Mouse (Mus musculus) myocyte (in vitro differentiated cells): ENCODE data around the gene Efcab9. TPM values are rescaled to one million over a fixed set of nuclear protein-coding genes. Genes with fewer than 3 reads are reported as not detected.

ENCODE experiments used
- H3K27me3 ChIP-seq: one replicate; pipeline ENCODE4 v1.6.1; 2011; ENCODE audit not compliant: control insufficient read depth, insufficient read depth, insufficient read length
- H3K36me3 ChIP-seq: one replicate; pipeline ENCODE4 v1.6.1; 2011; ENCODE audit not compliant: control insufficient read depth, insufficient read depth
- H3K4me2 ChIP-seq: one replicate; pipeline ENCODE4 v1.6.1; 2011; ENCODE audit warnings: low read depth, control low read depth
- H3K4me3 ChIP-seq: one replicate; pipeline ENCODE4 v1.5.1; 2011; ENCODE audit warnings: mild to moderate bottlenecking, control low read depth, moderate library complexity
- H3K79me2 ChIP-seq: one replicate; pipeline ENCODE4 v1.6.1; 2011; ENCODE audit not compliant: control insufficient read depth, insufficient read depth
- H3ac ChIP-seq: one replicate; pipeline ENCODE4 v1.6.1; 2011; ENCODE audit not compliant: control insufficient read depth, insufficient read length
- CEBPB ChIP-seq: IDR thresholded peaks from 2 replicates; pipeline ENCODE4 v1.6.1; 2011; ENCODE audit warnings: mild to moderate bottlenecking, moderate library complexity; ENCODE audit not compliant: poor library complexity, insufficient read depth, severe bottlenecking
- E2F4 ChIP-seq: IDR thresholded peaks from one replicate; pipeline ENCODE4 v1.6.1; 2011; ENCODE audit warnings: mild to moderate bottlenecking, control low read depth, moderate library complexity; ENCODE audit not compliant: insufficient read depth
- MAX ChIP-seq: IDR thresholded peaks from one replicate; pipeline ENCODE4 v1.6.1; 2011; ENCODE audit warnings: low read depth, mild to moderate bottlenecking, control low read depth
- MYOD1 ChIP-seq, 3 experiments: IDR thresholded peaks; one replicate each; pipeline ENCODE4 v1.6.1; 2011; ENCODE audit warnings: control low read depth in 2 of 3, low read depth in 2 of 3, mild to moderate bottlenecking in 2 of 3, moderate library complexity in 1 of 3; ENCODE audit not compliant: insufficient read length in 2 of 3, control insufficient read depth in 1 of 3
- MYOG ChIP-seq, 3 experiments: IDR thresholded peaks; one replicate each; pipeline ENCODE4 v1.6.1; 2011; ENCODE audit warnings: control low read depth in 2 of 3, low read depth in 2 of 3, mild to moderate bottlenecking in 2 of 3; ENCODE audit not compliant: insufficient read length in 2 of 3, control insufficient read depth in 1 of 3, insufficient read depth in 1 of 3
- POLR2A ChIP-seq: IDR thresholded peaks from one replicate; pipeline ENCODE4 v1.6.1; 2011; ENCODE audit warnings: low read depth, mild to moderate bottlenecking, control low read depth, moderate library complexity; ENCODE audit not compliant: insufficient read length
- POLR2AphosphoS2 ChIP-seq: IDR thresholded peaks from one replicate; pipeline ENCODE4 v1.6.1; 2011; ENCODE audit warnings: low read depth, control low read depth; ENCODE audit not compliant: insufficient read length
- REST ChIP-seq: IDR thresholded peaks from one replicate; pipeline ENCODE4 v1.6.1; 2011; ENCODE audit warnings: mild to moderate bottlenecking, control low read depth, moderate library complexity; ENCODE audit not compliant: insufficient read depth, insufficient read length
- SRF ChIP-seq: IDR thresholded peaks from one replicate; pipeline ENCODE4 v1.6.1; 2011; ENCODE audit warnings: low read depth; ENCODE audit not compliant: control insufficient read depth, insufficient read length
- TCF12 ChIP-seq: IDR thresholded peaks from one replicate; pipeline ENCODE4 v1.6.1; 2011; ENCODE audit warnings: mild to moderate bottlenecking, control low read depth; ENCODE audit not compliant: poor library complexity, insufficient read depth, severe bottlenecking
- TCF3 ChIP-seq: IDR thresholded peaks from one replicate; pipeline ENCODE4 v1.6.1; 2011; ENCODE audit warnings: low read depth, control low read depth; ENCODE audit not compliant: insufficient read length
- USF1 ChIP-seq: IDR thresholded peaks from one replicate; pipeline ENCODE4 v1.6.1; 2011; ENCODE audit warnings: low read depth, mild to moderate bottlenecking, control low read depth, moderate library complexity
- polyA plus RNA-seq: library from polyadenylated mRNA; unstranded; fragments of >200 nt; fragmentation: generic; extraction: Trizol; gene quantifications from one replicate; pipeline ENCODE4 v1.2.1, GENCODE M21; 2012; ENCODE audit warnings: missing spikeins

The Efcab9 gene
- polyA plus RNA-seq, 1 experiment, result 0.08 TPM

DNA sequence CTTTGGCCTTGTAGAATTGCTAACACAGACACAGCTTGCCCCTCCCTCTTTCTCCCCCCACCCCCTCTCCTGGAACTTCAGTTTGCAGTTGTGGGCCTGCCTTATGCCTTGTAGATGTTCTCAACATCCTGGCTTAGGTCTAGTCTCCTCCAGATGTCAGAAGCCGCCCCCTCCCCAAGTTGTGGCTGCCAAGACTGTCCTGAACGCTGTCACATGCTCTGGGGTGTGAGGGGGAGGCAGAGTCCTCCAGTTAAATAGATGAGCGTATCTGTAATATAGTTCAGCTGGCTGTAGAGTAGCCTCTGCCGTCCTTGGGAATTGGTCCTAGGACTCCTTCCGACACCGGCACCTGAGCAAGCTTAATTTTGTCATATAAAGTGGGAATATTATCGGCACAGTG lies 7.8 kb upstream of the Efcab9 start:
- no peak overlapping the region for H3K4me2 ChIP-seq
- peaks cover 66% of the 10 kb centered on the region for H3K79me2 ChIP-seq
- no peaks in the 10 kb centered on the region for H3K27me3 ChIP-seq
- H3ac ChIP-seq, result no peak overlapping the region
- TF ChIP-seq MYOG (IDR thresholded peaks at IDR 0.05; ENCODE audit: control insufficient read depth in 1 of 3, insufficient read depth in 1 of 3, insufficient read length in 2 of 3, low read depth in 2 of 3), result no peak
- TF ChIP-seq TCF12, result no peak
- TF ChIP-seq POLR2AphosphoS2, result no peak
- no peak for TF ChIP-seq SRF
- H3K4me3 ChIP-seq, result no peak overlapping the region
- no peaks in the 10 kb centered on the region for H3K36me3 ChIP-seq

DNA sequence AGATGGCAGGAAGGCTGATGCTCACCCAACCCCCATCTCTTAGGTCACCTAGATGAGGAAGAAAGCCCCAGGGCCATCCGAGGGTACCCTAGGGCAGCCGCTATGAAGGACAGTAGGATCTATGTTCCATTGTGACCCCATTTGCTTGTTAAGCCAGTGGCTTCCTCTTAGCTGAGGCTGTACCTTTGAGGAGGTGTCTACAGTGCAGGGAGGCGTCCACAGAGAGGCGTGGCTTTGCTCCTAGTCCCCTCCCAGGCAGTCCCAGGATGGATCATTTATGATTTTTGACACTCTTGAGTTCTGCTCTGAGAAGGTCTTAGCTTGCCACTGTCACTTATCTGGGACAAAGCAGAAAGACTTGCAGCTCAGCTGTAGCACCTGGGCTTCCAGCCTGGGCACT lies 7.0 kb upstream of the Efcab9 start:
- Histone ChIP-seq H3ac (no peak overlapping the region), H3K4me3 (no peak overlapping the region), H3K4me2 (no peak overlapping the region), H3K36me3 (no peaks in the 10 kb centered on the region), H3K79me2 (peaks cover 74% of the 10 kb centered on the region), H3K27me3 (no peaks in the 10 kb centered on the region)
- TF ChIP-seq USF1 (no peak), REST (no peak), TCF12 (no peak), SRF (no peak), CEBPB (no peak), E2F4 (no peak), TCF3 (no peak), MYOD1 (IDR thresholded peaks at IDR 0.05; ENCODE audit: control insufficient read depth in 1 of 3, insufficient read length in 2 of 3, low read depth in 2 of 3) (no peak), MYOG (IDR thresholded peaks at IDR 0.05; ENCODE audit: control insufficient read depth in 1 of 3, insufficient read depth in 1 of 3, insufficient read length in 2 of 3, low read depth in 2 of 3) (no peak), POLR2AphosphoS2 (no peak), POLR2A (no peak)

DNA sequence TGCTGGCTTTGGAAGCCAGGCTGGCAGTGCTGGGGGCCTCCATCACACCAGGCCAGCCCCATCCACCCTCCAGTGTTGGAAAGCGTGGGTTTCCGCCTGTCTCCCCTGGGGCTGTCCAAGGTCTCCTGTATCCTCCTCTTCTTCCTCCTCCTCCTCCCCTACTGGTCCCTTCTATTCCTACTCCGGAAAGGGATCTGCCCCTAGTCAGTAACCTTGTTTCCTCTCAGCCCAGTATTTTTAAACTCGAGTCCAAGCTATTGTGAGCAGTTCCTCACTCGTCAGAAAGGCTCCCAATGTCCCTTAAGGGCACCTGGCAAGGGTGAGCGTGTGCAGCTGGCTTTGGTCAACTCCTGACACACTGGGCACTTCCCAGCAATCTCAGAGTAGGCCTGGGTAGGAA lies 6.6 kb upstream of the Efcab9 start:
- H3K27me3 ChIP-seq, result no peaks in the 10 kb centered on the region
- no peaks in the 10 kb centered on the region for H3K36me3 ChIP-seq
- H3K79me2 ChIP-seq, result peaks cover 72% of the 10 kb centered on the region
- H3ac ChIP-seq, result no peak overlapping the region
- H3K4me3 ChIP-seq, result no peak overlapping the region
- no peak overlapping the region for H3K4me2 ChIP-seq
- TF ChIP-seq MYOD1 (IDR thresholded peaks at IDR 0.05; ENCODE audit: control insufficient read depth in 1 of 3, insufficient read length in 2 of 3, low read depth in 2 of 3) (peak in 1 of 3 experiments; percentile 39), REST (no peak), POLR2A (no peak), POLR2AphosphoS2 (no peak), SRF (no peak), E2F4 (no peak), MYOG (IDR thresholded peaks at IDR 0.05; ENCODE audit: control insufficient read depth in 1 of 3, insufficient read depth in 1 of 3, insufficient read length in 2 of 3, low read depth in 2 of 3) (peak in 1 of 3 experiments; percentile 43), MAX (no peak), USF1 (no peak), CEBPB (no peak), TCF3 (no peak), TCF12 (no peak)

DNA sequence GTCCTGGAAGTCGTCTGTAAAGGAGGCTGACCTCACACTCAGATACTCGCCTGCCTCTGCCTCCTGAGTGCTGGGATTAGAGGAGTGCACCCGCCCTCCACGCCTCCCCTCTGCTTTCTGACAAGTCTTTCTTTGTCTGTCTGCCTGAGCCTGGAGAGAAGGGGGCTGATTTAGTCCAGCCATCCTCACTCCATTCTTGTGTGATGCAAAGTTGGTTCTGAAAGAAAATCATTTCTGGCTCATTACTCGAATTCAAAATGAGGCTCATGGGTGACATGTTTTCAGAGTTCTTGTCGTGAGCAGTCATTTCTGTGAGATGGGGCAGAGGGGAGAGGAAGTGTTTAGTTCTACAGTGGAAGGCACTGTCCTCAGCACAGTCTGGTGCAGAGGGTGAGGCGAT lies 5.1 kb upstream of the Efcab9 start:
- no peak overlapping the region for H3K4me2 ChIP-seq
- H3ac ChIP-seq, result no peak overlapping the region
- no peaks in the 10 kb centered on the region for H3K27me3 ChIP-seq
- no peak overlapping the region for H3K4me3 ChIP-seq
- H3K79me2 ChIP-seq, result peaks cover 59% of the 10 kb centered on the region
- no peaks in the 10 kb centered on the region for H3K36me3 ChIP-seq
- TF ChIP-seq MYOD1 (IDR thresholded peaks at IDR 0.05; ENCODE audit: control insufficient read depth in 1 of 3, insufficient read length in 2 of 3, low read depth in 2 of 3) (no peak), POLR2AphosphoS2 (no peak), MYOG (IDR thresholded peaks at IDR 0.05; ENCODE audit: control insufficient read depth in 1 of 3, insufficient read depth in 1 of 3, insufficient read length in 2 of 3, low read depth in 2 of 3) (no peak), REST (no peak), TCF3 (no peak), CEBPB (no peak), TCF12 (no peak)

DNA sequence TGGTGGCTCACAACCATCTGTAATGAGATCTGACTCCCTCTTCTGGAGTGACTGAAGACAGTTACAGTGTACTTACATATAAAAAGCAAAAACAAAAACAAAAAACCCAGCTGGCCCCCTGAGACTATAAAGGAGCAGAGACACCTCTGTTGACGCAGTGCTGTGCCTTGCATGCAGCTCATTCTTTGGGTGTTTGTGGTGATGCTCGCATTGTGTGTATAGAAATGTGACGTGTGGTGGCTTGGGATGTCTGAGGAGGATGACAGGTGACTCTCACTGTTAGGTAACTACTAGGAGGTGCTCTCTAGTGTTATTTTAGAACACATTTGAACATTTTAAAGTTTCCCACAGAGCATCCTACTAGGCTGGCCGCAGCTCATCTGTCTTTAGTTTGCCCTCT lies 3.8 kb upstream of the Efcab9 start:
- H3ac ChIP-seq, result no peak overlapping the region
- no peak overlapping the region for H3K4me2 ChIP-seq
- no peak overlapping the region for H3K4me3 ChIP-seq
- H3K79me2 ChIP-seq, result peaks cover 48% of the 10 kb centered on the region
- no peaks in the 10 kb centered on the region for H3K27me3 ChIP-seq
- no peaks in the 10 kb centered on the region for H3K36me3 ChIP-seq
- TF ChIP-seq TCF12 (no peak), CEBPB (no peak), MYOG (IDR thresholded peaks at IDR 0.05; ENCODE audit: control insufficient read depth in 1 of 3, insufficient read depth in 1 of 3, insufficient read length in 2 of 3, low read depth in 2 of 3) (no peak), E2F4 (no peak), USF1 (no peak), MYOD1 (IDR thresholded peaks at IDR 0.05; ENCODE audit: control insufficient read depth in 1 of 3, insufficient read length in 2 of 3, low read depth in 2 of 3) (no peak), MAX (no peak), POLR2AphosphoS2 (no peak), POLR2A (no peak), REST (no peak), SRF (no peak), TCF3 (no peak)
